Mouse (Mus musculus) brain, embryonic 14.5 days (tissue): ENCODE results near the gene Shisal2a. TPM values are rescaled to one million over a fixed set of nuclear protein-coding genes. Genes with fewer than 3 reads are reported as not detected.

Experiments used
- DNase-seq: peaks from one replicate; pipeline ENCODE4 v3.0.0-alpha.2; 2011; ENCODE audit warnings: low read depth
- CTCF ChIP-seq: fragments of 200-500 bp; IDR thresholded peaks from 2 replicates; pipeline ENCODE4 v1.5.1; 2012; ENCODE audit warnings: inconsistent platforms, mild to moderate bottlenecking, moderate library complexity, borderline replicate concordance; ENCODE audit not compliant: insufficient read depth, insufficient read length; ENCODE audit errors: extremely low read depth
- POLR2A ChIP-seq: fragments of 200-500 bp; IDR thresholded peaks from 2 replicates; pipeline ENCODE4 v1.6.1; 2012; ENCODE audit warnings: mild to moderate bottlenecking, inconsistent platforms, borderline replicate concordance; ENCODE audit not compliant: poor library complexity, insufficient read depth, insufficient read length, severe bottlenecking; ENCODE audit errors: extremely low read depth
- polyA plus RNA-seq: library from polyadenylated mRNA; depleted of rRNA; stranded (reverse); fragments of >200 nt; gene quantifications from 2 replicates; pipeline ENCODE4 v1.2.3, GENCODE M21; 2012; rRNA removed

The Shisal2a gene
- 4.7 and 6.1 TPM in 2 replicates for polyA plus RNA-seq

DNA sequence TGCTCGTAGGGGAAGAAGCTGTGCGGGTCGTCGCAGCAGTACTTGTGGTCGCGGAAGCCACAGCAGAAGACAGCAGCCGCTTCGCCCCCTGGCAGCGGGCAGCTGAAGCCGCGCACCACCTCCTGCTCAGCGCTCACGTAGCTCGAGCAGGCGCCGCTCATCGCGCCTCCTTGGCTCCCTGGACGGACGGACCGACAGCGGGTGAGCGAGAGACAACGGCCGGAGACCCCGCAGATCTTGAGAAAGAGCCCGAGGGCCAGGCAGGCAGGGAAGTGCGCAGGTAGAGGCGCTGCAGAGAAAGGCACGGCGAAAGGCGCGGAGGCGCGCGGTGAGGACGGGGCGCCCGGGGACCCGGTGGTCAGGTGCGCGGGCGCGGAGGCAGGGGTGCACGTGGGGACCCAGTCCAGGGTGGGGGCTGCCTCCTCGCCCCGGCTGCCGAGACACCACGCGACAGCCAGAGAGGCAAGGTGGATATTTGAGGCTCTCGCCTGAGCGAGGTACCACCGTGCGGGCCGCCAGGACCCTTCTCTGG, at the start of gene Shisal2a:
Gene Shisal2a, minus strand, starts transcription at position 167 of the 532 bp plus-strand sequence.
- TF ChIP-seq POLR2A = no peak
- no peak for TF ChIP-seq CTCF

DNA sequence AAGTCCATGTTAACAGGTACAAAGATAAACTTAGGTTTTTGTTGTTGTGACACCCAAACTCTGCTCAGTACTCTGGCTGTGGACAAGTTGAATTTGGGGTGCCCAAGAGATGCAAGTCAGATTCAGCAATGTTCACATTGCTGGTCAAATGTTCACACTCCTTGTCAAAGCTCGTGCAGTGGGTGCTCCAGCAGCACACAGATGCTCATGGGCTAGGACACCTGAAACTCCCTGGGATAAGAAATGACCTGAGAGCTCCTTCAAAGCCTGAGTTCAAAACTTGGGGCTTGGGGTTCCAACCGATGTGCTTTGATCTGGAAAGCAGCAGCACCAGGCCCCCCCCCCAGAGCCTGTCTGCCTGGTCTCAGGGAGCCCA, 48.4 kb upstream of the Shisal2a start:
- TF ChIP-seq POLR2A = no peak
- no peak for TF ChIP-seq CTCF
- no peak for DNase-seq

More for the DNA sequence above, at the start of gene Shisal2a:
- DNase-seq = peak; percentile 59

- peak; percentile 94 for DNase-seq
- TF ChIP-seq POLR2A = no peak
- TF ChIP-seq CTCF = no peak
These were observed 47.8 kb upstream of the Shisal2a start for GRCm38 (mm10) chr4:108430656-108431560.

DNA sequence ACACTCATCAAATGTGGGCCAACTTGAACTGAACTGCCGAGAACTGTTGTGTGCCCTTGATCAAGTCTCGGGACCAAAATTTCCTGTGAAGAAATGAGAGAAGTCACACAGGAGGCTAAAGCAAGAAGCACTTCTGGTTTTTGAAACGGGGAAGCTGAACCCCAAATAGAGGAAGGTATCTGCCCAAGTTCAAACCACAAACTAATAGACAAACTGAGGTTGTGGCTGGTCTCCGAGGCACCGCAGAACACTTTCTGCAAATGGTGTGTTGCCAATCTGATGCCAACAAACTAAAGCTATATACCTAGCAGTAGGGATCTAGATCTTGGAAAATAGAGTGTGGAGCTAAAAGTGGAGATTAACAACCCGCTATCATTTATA, 45.2 kb upstream of the Shisal2a start:
- no peak for TF ChIP-seq POLR2A
- no peak for TF ChIP-seq CTCF
- DNase-seq = no peak

GRCm38 (mm10) chr4:108427719-108428340, 44.7 kb upstream of the Shisal2a start:
- TF ChIP-seq POLR2A = no peak
- no peak for TF ChIP-seq CTCF
- DNase-seq = no peak

GRCm38 (mm10) chr4:108424587-108424986, 41.4 kb upstream of the Shisal2a start:
- no peak for DNase-seq
- no peak for TF ChIP-seq POLR2A

- no peak for DNase-seq
- TF ChIP-seq POLR2A (no peak), CTCF (no peak)
These were observed 24.5 kb upstream of the Shisal2a start for GRCm38 (mm10) chr4:108407621-108408020.

DNA sequence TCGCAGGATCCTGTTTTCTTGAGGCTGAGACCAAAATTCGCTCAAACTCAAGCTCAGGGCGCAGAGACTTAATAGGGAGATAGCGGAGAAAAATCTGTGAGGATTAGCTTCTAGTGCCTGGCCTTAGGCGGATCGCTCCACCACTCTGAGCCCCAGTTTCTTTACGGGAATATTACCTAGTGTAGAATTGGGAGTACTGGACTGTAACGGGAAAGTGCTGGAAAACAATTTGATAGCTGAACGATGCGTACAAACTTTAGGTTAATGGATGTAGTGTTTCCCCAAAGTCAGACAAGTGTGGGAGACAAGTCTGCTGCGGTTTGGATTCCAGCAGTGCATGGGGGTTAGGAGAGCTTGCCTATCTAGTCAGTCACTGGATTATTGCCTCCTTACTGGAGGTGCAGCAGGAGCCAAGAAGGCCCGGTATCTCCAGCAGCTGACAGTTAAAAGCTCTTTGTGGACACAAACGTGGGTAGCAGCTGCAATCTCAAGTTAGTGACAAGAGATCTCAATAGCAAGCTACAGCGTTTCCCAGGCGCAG, 23.8 kb upstream of the Shisal2a start, which contains the start of gene Gpx7:
Gene Gpx7, minus strand, starts transcription at position 101 of the 541 bp plus-strand sequence.
- DNase-seq = peak; percentile 51
- no peak for TF ChIP-seq POLR2A
- TF ChIP-seq CTCF = no peak

DNA sequence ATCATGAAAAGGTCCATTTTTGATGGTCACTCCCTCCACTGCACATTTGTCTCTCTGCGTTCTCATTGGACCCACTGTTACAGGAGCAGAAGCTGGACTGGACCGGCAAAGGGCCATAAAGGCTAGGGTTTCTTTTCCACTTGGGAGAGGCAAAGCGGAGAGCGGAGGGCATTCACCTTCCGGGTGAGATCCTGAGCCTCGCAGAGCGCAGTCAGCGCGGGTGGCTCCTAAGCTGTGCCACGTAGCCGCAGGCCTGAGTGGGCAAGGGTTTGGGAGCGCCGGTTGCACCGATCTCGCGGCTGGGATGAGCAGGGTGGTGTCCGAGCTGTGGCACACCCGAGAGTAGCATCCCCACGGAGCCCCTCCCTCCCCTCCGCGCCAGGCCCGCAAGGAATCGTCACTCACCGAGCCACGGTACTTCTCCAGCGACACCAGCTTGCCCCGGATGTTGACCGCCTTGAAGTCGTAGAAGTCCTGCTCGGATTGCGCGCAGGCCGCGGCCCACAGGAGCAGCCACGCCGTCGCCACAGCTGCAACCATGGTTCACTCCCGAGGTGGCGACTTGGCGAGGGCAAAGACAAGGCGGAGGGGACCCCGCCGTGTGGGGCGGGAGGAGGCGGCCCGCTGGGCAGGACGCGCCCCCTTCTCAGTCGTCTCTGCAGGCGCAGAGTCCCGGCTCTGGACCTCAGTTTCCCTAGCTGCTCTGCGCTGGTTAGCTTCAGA, 23.1 kb upstream of the Shisal2a start:
- peak; percentile 71 for DNase-seq
- TF ChIP-seq CTCF = no peak
- TF ChIP-seq POLR2A = no peak

GRCm38 (mm10) chr4:108405766-108406137, 22.6 kb upstream of the Shisal2a start:
- peak; percentile 47 for DNase-seq
- no peak for TF ChIP-seq POLR2A
- no peak for TF ChIP-seq CTCF
